Mouse (Mus musculus): ENCODE data around the gene Rnf114.

The Rnf114 gene

DNA sequence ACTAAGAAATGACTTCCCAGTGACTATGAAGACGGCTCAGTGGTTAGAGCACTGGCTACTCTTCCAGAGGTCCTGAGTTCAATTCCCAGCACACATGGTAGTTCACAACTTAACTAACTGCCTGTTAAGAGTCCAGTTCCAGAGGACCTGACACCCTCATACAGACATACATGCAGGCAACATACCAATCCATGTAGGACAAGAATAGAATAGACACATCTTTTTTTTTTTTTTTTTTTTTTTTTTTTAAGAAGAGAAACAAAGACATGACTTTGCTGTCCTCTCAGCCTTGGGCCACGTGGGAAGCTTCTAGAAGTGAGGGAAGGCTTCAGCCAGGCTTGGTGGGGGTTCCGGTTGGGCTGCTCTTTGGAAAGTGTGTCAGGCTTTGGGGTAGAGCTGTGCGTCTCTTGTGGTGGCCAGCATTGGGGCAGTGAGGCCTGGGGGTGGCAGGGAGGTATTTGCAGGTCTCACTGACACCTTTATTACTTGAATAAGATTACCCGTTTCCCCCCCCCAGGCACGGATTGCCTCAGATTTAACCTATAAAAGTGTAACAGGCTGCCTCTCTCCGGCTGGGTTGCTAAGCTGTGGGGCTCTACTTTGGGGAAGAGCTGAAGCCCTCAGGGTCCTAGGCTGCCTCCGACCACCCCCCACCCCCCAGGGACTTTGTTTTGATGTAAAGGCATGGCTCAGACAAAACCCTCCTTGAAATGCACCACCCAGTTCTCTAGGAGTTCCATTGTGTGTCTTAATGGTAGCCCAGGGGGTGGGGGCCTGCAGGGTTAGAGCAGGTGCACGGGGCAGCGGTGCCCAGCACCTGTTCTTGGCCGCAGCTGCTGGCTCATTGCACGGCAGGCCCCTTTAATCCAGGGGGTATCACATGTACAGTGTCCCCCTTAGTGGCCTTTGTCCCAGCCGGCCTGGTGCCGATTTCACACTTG is 47.4 kb downstream of the Rnf114 start:
- DNase-seq (ENCODE audit: low spot score in 2 of 2), result no peak

DNA sequence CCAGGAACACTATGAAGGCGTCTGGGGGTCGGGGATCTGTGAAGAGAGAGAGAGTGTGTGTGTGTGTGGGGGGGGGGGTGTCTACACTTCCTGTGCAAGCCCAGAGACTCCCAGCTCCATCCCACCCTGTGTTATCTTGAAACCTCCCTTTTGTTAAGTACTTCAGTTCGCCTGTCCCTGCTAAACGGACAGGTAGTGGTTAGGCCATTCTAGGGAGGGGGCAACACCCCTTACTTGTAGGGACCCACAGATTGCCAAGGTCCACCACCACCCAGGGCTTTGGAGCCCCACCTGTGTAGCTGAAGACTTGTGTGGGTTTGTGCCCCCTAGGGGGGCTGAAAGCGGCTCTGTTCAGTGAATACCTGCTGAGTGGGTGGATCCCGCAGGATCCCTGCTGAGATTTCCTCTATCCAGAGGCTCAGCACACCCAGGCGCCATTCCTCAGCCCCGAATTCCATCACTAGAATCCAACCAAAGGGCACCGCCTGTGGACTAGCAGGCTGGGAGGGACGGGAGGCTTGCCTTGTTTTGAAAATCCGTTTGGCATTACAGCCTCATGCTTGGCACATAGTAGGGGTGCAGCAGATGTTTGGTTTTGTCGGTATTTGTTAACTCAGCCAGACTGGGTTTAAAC is 48.1 kb downstream of the Rnf114 start:
- DNase-seq (ENCODE audit: low spot score in 2 of 2), result no peak

DNA sequence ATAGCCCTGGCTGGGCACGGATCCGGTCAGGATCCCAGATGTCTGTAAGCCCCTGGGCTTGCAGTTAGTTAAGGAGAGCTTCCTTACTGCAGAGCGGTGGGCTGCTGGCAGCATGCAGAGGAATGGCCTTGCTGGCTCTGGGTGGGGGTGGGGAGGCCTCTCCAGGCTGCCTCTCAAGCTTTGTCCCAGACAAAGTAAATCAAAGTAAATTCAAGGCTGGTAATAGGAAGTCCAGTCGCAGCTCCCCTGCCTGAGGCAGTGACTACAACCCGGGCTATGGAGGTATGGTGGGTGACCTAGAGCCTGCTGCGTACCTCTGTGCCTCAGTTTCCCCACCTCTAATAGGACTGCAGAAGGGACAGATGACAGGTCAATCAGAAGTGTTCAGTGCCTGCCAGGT is 48.9 kb downstream of the Rnf114 start:
- DNase-seq (ENCODE audit: low spot score in 2 of 2), result no peak

DNA sequence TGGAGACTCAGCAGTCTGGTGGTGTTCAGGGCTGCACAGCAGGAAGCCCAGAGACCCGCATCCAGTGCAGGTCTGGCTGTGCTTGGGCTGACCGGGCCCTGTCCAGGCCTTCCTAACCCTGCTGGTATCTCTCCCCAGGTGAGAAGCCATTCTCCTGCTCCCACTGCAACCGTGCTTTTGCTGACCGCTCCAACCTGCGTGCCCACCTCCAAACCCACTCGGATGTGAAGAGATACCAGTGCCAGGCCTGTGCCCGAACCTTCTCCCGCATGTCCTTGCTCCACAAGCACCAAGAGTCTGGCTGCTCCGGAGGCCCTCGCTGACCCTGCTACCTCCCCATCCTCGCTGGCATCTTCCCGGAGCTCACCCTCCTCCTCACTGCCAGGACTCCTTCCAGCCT is 49.3 kb downstream of the Rnf114 start:
- no peak for DNase-seq (ENCODE audit: low spot score in 2 of 2)

DNA sequence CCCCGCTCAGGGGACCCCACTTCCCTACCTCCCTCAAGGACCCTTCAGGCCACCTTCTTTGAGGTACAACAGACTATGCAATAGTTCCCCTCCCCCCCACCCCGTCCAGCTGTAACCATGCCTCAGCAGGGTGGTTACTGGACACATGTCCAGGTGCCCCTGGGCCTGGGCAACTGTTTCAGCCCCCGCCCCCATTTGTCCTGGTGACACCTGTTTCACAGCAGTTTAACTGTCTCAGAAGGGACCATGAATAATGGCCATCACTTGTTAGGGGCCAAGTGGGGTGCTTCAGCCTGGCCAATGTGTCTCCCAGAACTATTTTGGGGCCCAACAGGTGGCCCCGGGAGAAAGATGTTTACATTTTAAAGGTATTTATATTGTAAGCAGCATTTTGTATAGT is 49.9 kb downstream of the Rnf114 start:
- no peak for DNase-seq (ENCODE audit: low spot score in 2 of 2)

DNA sequence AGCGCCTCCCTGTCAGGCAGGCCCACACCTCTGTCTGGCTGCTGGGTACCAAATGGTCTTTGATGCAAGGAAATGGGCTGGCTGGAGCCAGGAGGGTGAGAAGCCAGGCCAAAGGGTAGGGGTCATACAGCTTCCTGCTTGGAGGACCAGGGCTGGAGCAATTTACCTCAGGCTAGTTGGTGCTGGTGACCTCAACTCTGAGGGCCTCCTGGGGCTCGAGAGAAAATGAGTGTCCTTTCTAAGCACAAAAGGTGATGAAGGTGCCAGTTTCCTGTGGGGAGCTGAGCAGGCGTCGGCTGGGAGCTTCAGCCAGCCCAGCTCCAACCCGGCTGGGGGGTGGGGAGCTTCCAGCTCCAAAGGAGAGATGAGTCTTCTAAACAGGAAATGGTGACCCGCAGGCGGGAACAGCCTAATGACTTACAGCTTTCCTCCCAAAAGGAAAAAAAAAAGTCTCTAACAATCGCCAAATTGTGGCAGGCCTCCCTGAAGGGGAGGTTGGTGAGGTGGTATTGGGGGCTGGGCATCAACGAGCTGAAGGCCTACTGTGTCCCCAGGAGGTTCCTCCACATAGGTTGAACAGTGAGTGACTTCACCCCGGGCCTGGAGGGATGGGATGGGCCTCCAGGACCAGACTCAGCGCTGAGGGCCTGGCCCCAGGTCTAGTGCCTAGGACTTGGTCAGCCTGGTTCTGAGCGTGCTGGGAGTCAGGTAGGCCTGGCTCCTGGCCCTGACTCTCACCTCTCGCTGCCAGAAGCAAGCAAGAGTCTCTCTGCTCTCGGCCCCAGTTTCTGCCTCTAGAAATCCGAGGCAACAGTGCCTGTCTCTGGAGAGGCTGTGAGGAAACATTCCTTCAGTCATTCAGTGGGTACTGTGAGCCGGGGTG is 50.9 kb downstream of the Rnf114 start:
- no peak for DNase-seq (ENCODE audit: low spot score in 2 of 2)

DNA sequence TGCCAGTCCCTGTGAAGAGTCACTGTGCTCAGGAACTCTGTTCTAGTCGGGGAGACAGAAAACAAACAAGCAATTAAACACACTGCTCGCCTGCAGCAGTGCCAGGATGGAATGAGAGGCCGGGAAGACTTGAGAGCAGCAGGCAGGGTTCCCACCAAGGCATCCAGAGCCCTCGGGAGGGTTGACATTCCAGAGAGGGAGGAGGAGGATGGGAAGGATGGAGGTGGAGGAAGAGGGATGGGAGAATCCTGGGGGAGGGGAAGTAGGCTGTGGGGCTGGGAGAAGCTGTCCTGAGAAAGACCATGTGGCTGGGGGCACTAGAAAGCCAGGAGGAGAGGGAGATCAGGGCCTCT is 51.5 kb downstream of the Rnf114 start:
- no peak for DNase-seq (ENCODE audit: low spot score in 2 of 2)

DNA sequence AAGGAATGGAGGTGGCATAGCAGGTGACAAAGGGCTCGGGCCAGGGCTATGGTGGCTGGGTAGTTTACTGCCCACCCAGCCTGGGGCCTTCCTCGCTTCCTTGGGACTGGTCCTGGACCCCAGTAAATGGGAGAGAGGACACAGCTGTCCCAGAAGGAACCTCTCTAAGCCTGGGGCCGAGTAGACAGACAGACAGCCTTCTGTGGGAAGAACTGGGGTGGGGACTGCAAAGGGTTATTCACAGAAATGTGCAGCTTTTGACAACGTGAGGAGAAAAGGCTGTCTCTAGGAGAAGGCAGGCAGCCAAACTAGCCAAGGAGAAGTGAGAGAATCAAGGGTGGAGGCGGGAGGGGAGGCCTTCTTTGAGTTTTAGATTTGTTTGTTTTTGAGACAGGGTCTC is 52.0 kb downstream of the Rnf114 start:
- DNase-seq (ENCODE audit: low spot score in 2 of 2), result no peak

DNA sequence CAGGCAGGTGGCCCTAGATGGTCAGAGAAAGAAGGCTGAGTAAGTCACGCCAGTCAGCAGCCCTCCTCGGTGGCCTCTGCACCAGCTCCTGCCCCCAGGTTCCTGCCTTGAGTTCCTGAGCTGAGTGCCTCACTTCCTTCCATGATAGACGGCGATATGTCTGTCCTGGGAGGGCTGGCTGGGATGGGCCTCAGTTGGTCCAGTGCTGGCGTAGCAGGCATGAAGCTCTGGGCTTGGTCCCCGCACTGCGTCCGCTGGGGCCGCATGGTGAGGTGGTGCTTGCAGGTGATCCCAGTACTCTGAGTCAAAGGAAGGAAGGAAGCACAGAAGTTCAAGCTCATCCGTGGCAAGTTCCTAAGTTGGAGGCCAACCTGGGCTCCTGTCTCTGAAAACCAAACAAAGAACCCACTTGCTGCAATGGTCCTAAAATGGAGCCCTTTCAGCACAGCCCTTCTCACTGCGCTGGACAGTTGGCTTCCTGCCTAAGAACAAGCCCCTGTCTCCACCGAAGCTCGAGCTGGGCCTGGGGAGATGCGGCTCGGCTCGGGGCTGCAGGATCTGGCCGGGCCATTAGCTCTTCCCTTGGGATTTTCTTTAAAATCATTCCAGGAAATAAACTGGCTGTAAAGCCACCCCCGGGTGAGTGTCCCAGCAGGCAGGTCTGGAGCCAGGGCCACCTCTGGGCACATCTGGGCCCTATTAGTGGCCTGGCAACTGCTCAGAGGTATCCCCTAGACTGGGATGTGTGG is 54.2 kb downstream of the Rnf114 start:
- DNase-seq (ENCODE audit: low spot score in 2 of 2), result no peak

DNA sequence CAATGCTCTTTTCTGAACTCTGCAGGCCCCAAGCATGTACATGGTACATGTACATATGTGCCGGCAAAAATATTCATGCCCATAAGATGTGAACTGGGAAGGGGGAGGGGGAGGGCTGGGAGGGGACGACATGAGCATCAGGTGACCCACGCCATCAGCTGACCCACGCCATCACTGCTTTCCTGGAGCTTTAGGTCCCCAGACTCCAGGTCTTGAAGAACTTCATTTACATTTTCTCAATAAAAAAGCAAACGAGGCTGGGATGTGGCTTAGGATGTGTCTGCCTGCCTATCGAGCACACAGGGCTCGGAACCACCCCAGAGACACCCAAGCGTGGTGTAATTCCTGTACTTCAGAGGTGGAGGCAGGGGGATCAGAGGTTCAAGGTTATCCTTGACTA is 55.0 kb downstream of the Rnf114 start:
- no peak for DNase-seq (ENCODE audit: low spot score in 2 of 2)

DNA sequence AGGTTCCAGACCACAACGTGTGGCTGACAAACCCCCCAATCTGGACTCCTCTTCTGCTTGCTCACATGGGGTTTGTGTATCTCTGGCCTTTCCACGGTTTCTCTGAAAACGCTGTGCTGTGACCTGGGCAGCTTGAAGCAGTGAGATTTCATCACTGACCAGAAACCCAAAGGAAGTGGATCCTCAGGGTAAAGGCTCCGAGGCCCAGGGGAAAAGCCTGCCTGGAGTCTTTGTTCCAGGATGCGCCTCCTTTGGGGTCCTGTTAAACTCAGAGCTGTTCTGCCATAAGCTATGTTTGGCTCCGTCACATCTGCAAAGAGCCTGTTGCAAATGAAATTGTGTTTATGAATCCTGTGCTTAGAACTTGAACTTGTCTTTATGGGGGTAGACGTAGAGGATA is 56.5 kb downstream of the Rnf114 start:
- no peak for DNase-seq (ENCODE audit: low spot score in 2 of 2)

DNA sequence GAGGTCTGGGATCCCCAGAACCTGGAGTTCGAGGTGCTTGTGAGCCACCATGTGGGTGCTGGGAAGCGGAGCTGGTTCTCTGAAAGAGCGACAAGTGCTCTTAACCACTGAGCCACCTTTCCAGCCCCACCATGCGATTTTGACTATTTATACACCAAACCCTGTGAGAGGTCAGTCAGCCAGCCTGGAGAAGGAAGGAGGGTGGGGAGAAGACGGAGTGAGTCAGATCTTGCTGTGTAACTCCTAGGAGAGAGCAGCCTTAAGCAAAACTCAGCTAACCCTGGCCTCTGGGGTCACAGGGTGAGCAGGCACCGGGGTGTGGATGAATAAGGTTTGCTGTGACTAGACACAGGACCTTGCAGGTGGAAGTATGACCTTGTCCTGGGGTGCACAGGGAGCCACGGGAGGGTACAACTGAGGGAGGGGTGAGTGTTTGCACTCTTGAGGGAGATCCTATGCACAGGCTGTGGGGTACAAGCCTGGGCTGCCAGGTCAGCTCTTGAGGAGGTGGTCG is 58.0 kb downstream of the Rnf114 start:
- no peak for DNase-seq (ENCODE audit: low spot score in 2 of 2)

DNA sequence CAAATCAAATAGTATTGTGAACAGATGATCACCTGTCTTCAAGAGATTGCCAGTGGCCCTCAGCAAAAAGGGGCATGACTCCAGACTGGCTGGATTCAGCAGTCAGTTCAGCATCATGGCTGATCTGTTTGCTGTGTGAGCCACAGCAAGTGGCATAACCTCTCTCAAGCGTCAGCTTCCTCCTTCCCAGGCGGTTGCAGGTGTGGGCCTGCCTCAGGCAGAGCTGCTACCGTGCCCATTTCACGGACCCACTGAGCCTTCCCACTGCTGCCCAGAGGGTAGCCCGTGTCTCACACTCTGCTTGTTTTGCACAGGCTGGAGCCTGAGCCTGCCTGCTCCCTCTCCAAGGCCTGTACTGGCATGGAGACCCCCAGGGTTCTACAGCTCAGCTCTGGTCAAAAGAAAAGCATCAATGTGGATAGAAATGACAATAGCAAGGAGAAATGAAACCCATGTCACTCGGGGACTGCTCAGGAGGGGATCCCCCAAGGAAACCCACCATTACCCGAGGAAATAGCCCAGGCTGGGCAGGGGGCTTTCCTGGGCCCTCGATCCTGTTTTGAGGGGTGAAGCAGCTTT is 59.0 kb downstream of the Rnf114 start:
- no peak for DNase-seq (ENCODE audit: low spot score in 2 of 2)

DNA sequence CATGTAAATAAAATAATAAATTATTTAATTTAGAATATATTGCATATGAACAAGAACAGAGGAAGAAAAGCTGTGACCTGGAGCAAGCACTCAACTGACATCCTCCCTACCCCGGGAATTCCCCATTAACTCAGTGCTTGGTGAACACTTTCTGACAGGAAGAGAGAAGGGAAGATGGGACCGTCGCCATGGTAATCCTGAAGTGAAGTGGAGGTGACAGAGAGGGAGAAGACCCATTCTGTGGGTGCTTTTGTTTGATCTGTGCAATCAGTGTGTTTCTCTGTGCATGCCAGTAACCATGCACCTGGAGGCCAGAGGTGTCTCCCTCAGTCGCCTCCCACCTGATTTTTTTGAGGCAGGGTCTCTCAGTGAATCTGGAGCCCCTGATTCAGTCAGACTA is 59.8 kb downstream of the Rnf114 start:
- DNase-seq (ENCODE audit: low spot score in 2 of 2), result no peak

DNA sequence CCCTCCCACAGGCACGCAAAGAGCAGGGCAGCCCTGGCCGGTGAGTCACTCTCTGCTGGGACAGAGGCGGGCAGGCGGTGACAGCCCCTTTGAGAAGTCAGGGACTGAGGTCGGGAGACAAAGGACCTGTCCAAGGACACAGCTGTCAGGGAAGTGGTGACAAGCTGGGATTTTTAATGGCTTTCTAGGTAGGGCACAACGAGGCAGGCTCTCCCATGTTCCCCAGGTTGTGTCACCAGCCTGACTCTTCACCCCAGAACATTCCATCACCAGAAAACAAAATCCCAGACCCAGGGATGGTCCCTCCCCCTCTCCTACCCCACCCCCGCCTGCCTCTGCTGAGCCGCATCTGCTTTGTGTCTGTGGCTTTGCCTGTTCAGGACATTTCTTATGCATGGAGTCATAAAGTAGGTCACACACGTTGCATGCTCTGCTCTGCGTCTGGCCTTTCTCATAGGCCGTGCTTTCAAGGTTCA is 60.5 kb downstream of the Rnf114 start:
- no peak for DNase-seq (ENCODE audit: low spot score in 2 of 2)

DNA sequence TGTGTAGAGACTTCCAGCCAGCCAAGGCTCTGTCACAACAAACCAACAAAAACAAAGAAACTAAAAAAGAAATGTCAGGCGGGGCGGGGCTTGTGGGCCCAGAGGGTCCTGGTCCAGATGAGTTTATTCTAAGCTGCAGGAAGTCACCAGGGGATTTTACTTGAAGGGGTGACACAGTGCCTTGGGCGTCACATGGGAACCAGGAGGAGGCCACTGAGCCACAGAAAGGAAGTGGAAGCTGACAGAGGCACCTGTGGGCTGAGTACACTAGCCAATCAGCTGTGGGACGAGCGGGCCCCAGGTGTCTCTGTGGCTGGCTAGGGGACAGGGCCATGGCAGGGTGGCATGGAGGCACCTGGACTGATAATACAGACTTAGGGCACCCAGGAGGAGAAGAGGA is 63.3 kb downstream of the Rnf114 start:
- no peak for DNase-seq (ENCODE audit: low spot score in 2 of 2)

DNA sequence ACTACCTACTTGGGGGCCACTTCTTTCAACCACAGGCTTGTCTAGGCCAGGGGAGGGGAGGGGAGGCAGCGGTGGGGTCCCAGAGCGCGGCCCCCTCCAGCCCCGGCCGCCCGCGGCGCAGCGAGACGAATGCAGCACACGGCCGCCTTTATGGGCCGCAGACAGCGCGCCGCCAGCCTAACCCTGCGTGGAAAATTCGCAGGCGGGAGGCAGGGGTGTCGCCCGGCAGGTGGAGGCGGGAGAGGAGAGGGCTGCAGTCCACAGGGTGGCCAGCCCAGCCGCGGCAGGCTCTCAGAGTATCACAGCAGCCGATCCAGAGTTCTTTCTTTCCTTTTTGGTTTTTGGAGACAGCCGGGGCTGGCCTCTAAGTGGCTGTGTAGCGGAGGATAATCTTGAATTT is 67.0 kb downstream of the Rnf114 start:
- DNase-seq (ENCODE audit: low spot score in 2 of 2), result no peak

DNA sequence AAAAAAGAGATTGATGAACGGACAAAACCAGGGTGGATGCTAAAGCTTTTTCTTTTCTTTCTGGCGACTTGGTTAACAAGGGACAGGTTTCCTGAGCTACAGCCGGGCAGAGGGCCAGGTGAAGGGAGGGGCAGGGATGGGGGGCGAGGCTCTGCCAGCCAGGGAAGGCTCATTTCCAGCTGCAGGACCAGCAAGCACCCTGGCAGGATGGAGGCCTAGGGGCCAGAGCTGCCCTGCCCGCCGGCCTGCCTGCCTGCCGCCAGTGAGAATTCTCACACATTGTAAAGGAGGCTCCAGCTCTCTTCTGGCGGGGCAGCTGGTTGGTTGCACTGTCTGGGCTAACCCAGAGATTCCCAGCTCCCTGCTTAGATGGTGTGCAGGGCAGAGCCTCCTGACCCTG is 69.7 kb downstream of the Rnf114 start:
- DNase-seq (ENCODE audit: low spot score in 2 of 2), result peak in 1 of 2 experiments; percentile 48

DNA sequence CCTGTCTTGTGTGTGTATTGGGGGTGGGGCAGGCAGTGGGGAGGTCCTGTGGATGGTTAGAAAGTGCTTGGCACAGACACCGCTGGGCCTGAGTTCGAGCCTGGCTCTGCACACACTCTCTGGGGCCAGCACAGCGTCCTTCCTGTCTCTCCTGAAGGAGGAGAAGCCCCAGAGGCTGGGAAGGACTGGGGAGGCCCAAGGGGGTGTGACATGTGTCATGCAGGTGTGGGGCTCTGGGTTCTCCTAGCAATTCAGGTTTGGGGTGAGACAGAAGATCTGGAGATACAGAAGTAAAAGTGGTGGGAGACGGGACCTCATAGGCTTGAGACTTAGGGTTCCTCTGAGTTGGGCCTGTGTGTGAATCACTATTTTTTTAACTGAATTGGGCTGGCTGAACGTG is 70.6 kb downstream of the Rnf114 start:
- no peak for DNase-seq (ENCODE audit: low spot score in 2 of 2)

DNA sequence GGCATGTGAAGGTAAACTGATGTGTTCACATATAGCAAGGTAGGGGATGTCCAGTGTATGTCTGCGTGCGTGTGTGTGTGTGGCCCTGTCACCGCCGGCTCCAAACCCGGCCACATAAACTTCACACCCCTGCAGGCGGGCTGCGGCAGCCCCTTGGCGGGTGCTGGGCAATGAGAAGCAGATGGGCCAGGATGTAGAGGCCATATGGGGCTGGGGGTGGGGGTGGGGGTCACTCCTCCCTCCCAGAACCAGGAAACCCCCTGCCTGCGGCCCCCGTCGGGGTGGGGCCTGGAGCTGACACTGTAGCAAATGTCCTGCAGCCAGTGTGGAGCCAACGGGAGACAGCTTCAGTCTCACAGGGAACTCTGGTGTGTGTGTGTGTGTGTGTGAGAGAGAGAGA is 71.3 kb downstream of the Rnf114 start:
- no peak for DNase-seq (ENCODE audit: low spot score in 2 of 2)
